Mouse (Mus musculus): ENCODE data around the gene Ttc25. TPM values are rescaled to one million over a fixed set of nuclear protein-coding genes. Genes with fewer than 3 reads are reported as not detected.
"Not testable (repeated sequence)": the region's sequence is repeated elsewhere in the genome, so short reads cannot be mapped to it uniquely, and the experiment has no call there.

Gene Ttc25
- polyA plus RNA-seq, 1 experiment, result 2.0 TPM

GRCm38 (mm10) chr11:100527458-100528374 lies 17.7 kb upstream of the Ttc25 start, which contains the start of gene Acly:
Acly (minus strand) TSS chr11:100528000.
- TF ChIP-seq CTCF (IDR thresholded peaks at IDR 0.05; ENCODE audit: extremely low read depth, insufficient read depth, low read length) (no peak), POLR2A (IDR thresholded peaks at IDR 0.05; ENCODE audit: extremely low read depth, insufficient read depth, low read length) (peak; percentile 96)
- Histone ChIP-seq H3K27ac (ENCODE audit: insufficient read depth, low read length) (peak within 1 kb of the TSS; percentile 4), H3K4me1 (ENCODE audit: control insufficient read depth, insufficient read depth, low read length) (peaks cover 3% of the 10 kb centered on the region; the same call in 1 of the 2 replicates), H3K4me3 (ENCODE audit: insufficient read depth, low read length) (peak within 1 kb of the TSS; percentile 70)

GRCm38 (mm10) chr11:100528375-100529165 lies 16.8 kb upstream of the Ttc25 start:
- H3K27ac ChIP-seq (ENCODE audit: insufficient read depth, low read length), result peak overlapping the region; percentile 4; the same call in 1 of the 2 replicates
- peaks cover 3% of the 10 kb centered on the region; the same call in 1 of the 2 replicates for H3K4me1 ChIP-seq (ENCODE audit: control insufficient read depth, insufficient read depth, low read length)
- no peak for TF ChIP-seq POLR2A (IDR thresholded peaks at IDR 0.05; ENCODE audit: extremely low read depth, insufficient read depth, low read length)
- no peak for TF ChIP-seq CTCF (IDR thresholded peaks at IDR 0.05; ENCODE audit: extremely low read depth, insufficient read depth, low read length)
- peak overlapping the region; percentile 70 for H3K4me3 ChIP-seq (ENCODE audit: insufficient read depth, low read length)

GRCm38 (mm10) chr11:100533871-100534270 lies 11.5 kb upstream of the Ttc25 start:
- no peak overlapping the region for H3K4me3 ChIP-seq (ENCODE audit: insufficient read depth, low read length)
- no peaks in the 10 kb centered on the region for H3K4me1 ChIP-seq (ENCODE audit: control insufficient read depth, insufficient read depth, low read length)
- H3K27ac ChIP-seq (ENCODE audit: insufficient read depth, low read length), result no peak overlapping the region
- TF ChIP-seq POLR2A (IDR thresholded peaks at IDR 0.05; ENCODE audit: extremely low read depth, insufficient read depth, low read length), result no peak
- TF ChIP-seq CTCF (IDR thresholded peaks at IDR 0.05; ENCODE audit: extremely low read depth, insufficient read depth, low read length), result no peak

GRCm38 (mm10) chr11:100534411-100534810 lies 11.0 kb upstream of the Ttc25 start:
- H3K4me1 ChIP-seq (ENCODE audit: control insufficient read depth, insufficient read depth, low read length); H3K4me3 ChIP-seq (ENCODE audit: insufficient read depth, low read length); H3K27ac ChIP-seq (ENCODE audit: insufficient read depth, low read length): not testable (repeated sequence)

GRCm38 (mm10) chr11:100534821-100535220 lies 10.6 kb upstream of the Ttc25 start:
- not testable (repeated sequence) for H3K4me3 ChIP-seq (ENCODE audit: insufficient read depth, low read length); H3K4me1 ChIP-seq (ENCODE audit: control insufficient read depth, insufficient read depth, low read length); H3K27ac ChIP-seq (ENCODE audit: insufficient read depth, low read length)

- Histone ChIP-seq H3K4me1 (ENCODE audit: control insufficient read depth, insufficient read depth, low read length) (no peaks in the 10 kb centered on the region), H3K27ac (ENCODE audit: insufficient read depth, low read length) (no peak overlapping the region), H3K4me3 (ENCODE audit: insufficient read depth, low read length) (no peak overlapping the region)
- TF ChIP-seq CTCF (IDR thresholded peaks at IDR 0.05; ENCODE audit: extremely low read depth, insufficient read depth, low read length) (no peak), POLR2A (IDR thresholded peaks at IDR 0.05; ENCODE audit: extremely low read depth, insufficient read depth, low read length) (no peak)
Measured at GRCm38 (mm10) chr11:100535996-100536395, 9.4 kb upstream of the Ttc25 start.

GRCm38 (mm10) chr11:100536466-100536865 lies 8.9 kb upstream of the Ttc25 start:
- no peaks in the 10 kb centered on the region for H3K4me1 ChIP-seq (ENCODE audit: control insufficient read depth, insufficient read depth, low read length)
- H3K27ac ChIP-seq (ENCODE audit: insufficient read depth, low read length), result no peak overlapping the region
- TF ChIP-seq CTCF (IDR thresholded peaks at IDR 0.05; ENCODE audit: extremely low read depth, insufficient read depth, low read length), result no peak
- no peak for TF ChIP-seq POLR2A (IDR thresholded peaks at IDR 0.05; ENCODE audit: extremely low read depth, insufficient read depth, low read length)
- no peak overlapping the region for H3K4me3 ChIP-seq (ENCODE audit: insufficient read depth, low read length)

GRCm38 (mm10) chr11:100540966-100541365 lies 4.4 kb upstream of the Ttc25 start:
- no peak for TF ChIP-seq POLR2A (IDR thresholded peaks at IDR 0.05; ENCODE audit: extremely low read depth, insufficient read depth, low read length)
- no peak for TF ChIP-seq CTCF (IDR thresholded peaks at IDR 0.05; ENCODE audit: extremely low read depth, insufficient read depth, low read length)
- Histone ChIP-seq H3K4me1 (ENCODE audit: control insufficient read depth, insufficient read depth, low read length) (no peaks in the 10 kb centered on the region; the same call in 1 of the 2 replicates), H3K27ac (ENCODE audit: insufficient read depth, low read length) (no peak overlapping the region), H3K4me3 (ENCODE audit: insufficient read depth, low read length) (no peak overlapping the region)

GRCm38 (mm10) chr11:100541577-100541976 lies 3.8 kb upstream of the Ttc25 start:
- H3K27ac ChIP-seq (ENCODE audit: insufficient read depth, low read length), result no peak overlapping the region

More at GRCm38 (mm10) chr11:100541577-100541976, 3.8 kb upstream of the Ttc25 start:
- TF ChIP-seq CTCF (IDR thresholded peaks at IDR 0.05; ENCODE audit: extremely low read depth, insufficient read depth, low read length), result no peak
- no peak for TF ChIP-seq POLR2A (IDR thresholded peaks at IDR 0.05; ENCODE audit: extremely low read depth, insufficient read depth, low read length)
- H3K4me1 ChIP-seq (ENCODE audit: control insufficient read depth, insufficient read depth, low read length), result no peaks in the 10 kb centered on the region; the same call in 1 of the 2 replicates
- H3K4me3 ChIP-seq (ENCODE audit: insufficient read depth, low read length), result no peak overlapping the region
